Mouse (Mus musculus) lung, adult 10 weeks (tissue): ENCODE results near the gene Ddx3x. TPM values are rescaled to one million over a fixed set of nuclear protein-coding genes. Genes with fewer than 3 reads are reported as not detected.

ENCODE experiments used
- polyA plus RNA-seq: library from polyadenylated mRNA; stranded (reverse); fragments of 350-450 nt; fragmentation: Illumina TruSeq; extraction: RNeasy Lipid Tissue Mini Kit (QIAGEN cat#74804); gene quantifications from one replicate; pipeline ENCODE4 v1.2.3, GENCODE M21; 2014; ENCODE audit warnings: low read depth, low replicate concordance; ENCODE audit not compliant: insufficient read depth

Ddx3x gene
- 97.9 TPM for polyA plus RNA-seq

DNA sequence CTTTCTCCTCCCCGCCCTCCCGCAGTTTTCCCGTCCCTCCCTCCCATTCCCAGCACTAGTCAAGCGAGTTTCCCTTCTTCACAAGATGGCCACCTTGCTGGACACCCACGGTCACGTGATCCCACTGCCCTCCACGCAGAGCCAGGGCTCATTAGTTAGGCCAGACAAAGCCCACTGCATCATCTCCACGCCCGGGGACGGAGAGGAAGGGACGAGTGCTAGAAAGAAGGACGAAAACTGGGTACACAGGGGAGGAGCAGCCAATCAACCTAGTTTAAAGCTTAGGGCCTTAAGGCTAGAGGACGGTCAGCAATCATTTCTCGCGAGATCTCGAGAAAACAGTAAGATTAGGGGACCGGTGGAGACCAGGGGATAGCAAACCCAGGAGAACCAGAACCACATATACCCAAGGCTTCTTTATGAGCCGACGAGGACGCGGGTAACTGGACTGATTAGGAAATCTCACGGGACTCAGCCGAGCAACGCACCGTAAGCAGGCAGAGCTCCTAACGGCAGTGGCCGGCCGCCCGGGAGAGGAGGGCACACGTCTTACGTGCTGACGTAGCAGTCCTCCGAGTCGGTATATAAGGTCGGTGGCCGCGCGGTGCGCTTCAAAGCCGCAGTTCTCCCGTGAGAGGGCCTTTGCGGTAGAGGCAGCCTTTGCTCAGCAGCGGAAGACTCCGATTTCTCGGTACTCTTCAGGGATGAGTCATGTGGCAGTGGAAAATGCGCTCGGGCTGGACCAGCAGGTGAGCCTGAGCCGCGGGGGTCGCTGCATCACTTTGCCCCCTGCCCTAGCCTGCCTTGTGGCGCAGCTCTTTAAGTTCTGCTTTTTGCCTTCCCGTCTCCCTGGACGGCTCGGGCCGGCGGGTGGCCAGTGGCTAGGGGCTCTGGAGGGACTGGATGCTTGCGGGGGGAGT, at the start of gene Ddx3x:
Gene Ddx3x, plus strand, starts transcription at position 562 of the 920 bp plus-strand sequence.

Other genes with a start within 250 kb of the Ddx3x start
- gene Usp9x, start 209.5 kb upstream of the Ddx3x start, polyA plus RNA-seq, result 18.6 TPM
- 0.29 TPM for gene Nyx, start 185.1 kb downstream of the Ddx3x start, polyA plus RNA-seq